Comparison of ENCODE assay signal across 8 mouse cellular contexts in the genomic region with DNA sequence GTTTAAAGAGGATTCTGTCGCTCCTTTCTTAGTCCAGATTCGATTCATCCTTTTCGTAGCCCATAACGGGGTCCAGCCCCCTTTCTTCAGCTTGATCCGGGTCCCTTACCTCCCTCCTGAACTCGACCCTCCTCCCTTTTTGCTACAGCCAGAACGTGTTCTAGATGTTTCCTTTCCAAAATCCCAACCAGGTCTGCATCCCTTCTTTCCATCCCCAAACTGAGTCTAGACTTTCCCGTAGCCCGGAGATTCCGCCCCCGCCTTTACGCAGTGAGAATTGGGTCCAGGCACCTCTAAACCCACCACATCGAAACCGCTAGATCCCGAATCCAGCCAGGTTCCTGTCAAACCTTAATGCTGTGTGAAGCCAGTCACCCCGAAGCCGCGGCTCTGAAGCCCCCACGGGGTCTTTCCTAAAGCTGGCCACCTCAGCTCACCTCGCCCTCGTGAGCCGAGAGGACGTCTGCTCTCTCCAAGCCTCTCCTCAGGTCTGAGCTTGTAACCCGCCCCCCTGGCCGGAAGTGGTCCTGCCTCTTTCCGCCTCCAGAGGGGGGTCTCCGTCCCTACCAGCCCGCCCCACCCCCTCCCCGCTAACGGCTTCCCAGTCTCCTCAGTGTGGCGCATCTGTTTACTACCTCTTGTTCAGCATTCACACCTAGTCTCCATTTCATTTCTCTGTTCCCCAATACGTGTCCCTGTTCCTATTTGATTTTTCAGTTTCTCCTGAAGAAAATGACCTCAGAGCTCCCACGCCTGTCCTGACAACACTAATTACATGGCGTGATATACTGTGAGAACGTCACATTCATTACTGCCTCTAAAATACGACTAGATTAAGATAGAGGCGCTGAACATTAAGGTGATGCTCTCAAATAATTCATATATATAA. TPM values are rescaled to one million over a fixed set of nuclear protein-coding genes. Genes with fewer than 3 reads are reported as not detected.
DNase-seq lines count a peak whose midpoint lies in the region; ATAC-seq and TF ChIP-seq lines count a peak whose summit lies in the region.

A gene (minus strand): TSS at position 676 of the 889 bp plus-strand sequence.

- peak within 1 kb of the TSS; percentile 51 for H3K4me2 ChIP-seq in hindbrain, postnatal 0 days (ENCODE audit: low read depth, low read length)
- peak within 1 kb of the TSS; percentile 41 for H3K4me2 ChIP-seq in limb, embryonic 14.5 days (replicated peaks; ENCODE audit: low read depth, low read length, severe bottlenecking)

- peak; percentile 93 for ATAC-seq in hindbrain, postnatal 0 days
- ATAC-seq in limb, embryonic 14.5 days (ENCODE audit: low FRiP score, low read depth), result peak; percentile 93
- no peak for ATAC-seq in monocyte, adult 5-6 weeks (replicated peaks; ENCODE audit: insufficient number of reproducible peaks, low FRiP score, low TSS enrichment, poor library complexity, severe bottlenecking)

- H3K4me3 ChIP-seq in embryonic fibroblast, embryonic 13.5 days (ENCODE audit: insufficient read depth, low read length), result peak within 1 kb of the TSS; percentile 74
- H3K4me3 ChIP-seq in hindbrain, postnatal 0 days (ENCODE audit: low read length), result peak within 1 kb of the TSS; percentile 53
- H3K4me3 ChIP-seq in limb, embryonic 14.5 days (replicated peaks; ENCODE audit: low read length), result peak within 1 kb of the TSS; percentile 47

- H3K27me3 ChIP-seq in hindbrain, postnatal 0 days (ENCODE audit: insufficient read depth, low read length), result no peaks in the 10 kb centered on the region
- H3K27me3 ChIP-seq in limb, embryonic 14.5 days (ENCODE audit: control insufficient read depth, insufficient read depth, low read length), result no peaks in the 10 kb centered on the region

- peak; percentile 40; the same call in 1 of the 2 replicates for TF ChIP-seq POLR2A in embryonic fibroblast, embryonic 13.5 days (IDR thresholded peaks at IDR 0.05; ENCODE audit: low read depth, low read length)
- TF ChIP-seq POLR2A in limb, embryonic 14.5 days (IDR thresholded peaks at IDR 0.05; ENCODE audit: borderline replicate concordance, extremely low read depth, insufficient read depth, insufficient read length), result 0 out of 2 replicates have a peak, but pooled peaks have one; percentile 24

- H3K9ac ChIP-seq in hindbrain, postnatal 0 days (replicated peaks; ENCODE audit: low read length), result peak within 1 kb of the TSS; percentile 65
- H3K9ac ChIP-seq in limb, embryonic 14.5 days (ENCODE audit: low read depth, low read length, severe bottlenecking), result peak within 1 kb of the TSS; percentile 44

- no peaks in the 10 kb centered on the region for H3K4me1 ChIP-seq in embryonic fibroblast, embryonic 13.5 days (ENCODE audit: control insufficient read depth, insufficient read depth, low read length)
- no peaks in the 10 kb centered on the region for H3K4me1 ChIP-seq in hindbrain, postnatal 0 days (ENCODE audit: insufficient read depth, low read length)
- H3K4me1 ChIP-seq in limb, embryonic 14.5 days (ENCODE audit: control insufficient read depth, insufficient read depth, low read length), result no peaks in the 10 kb centered on the region

- H3K36me3 ChIP-seq in hindbrain, postnatal 0 days (ENCODE audit: insufficient read depth, low read length), result no peaks in the 10 kb centered on the region
- H3K36me3 ChIP-seq in limb, embryonic 14.5 days (ENCODE audit: control insufficient read depth, insufficient read depth, low read length), result peaks cover 11% of the 10 kb centered on the region; the same call in 1 of the 2 replicates

- H3K27ac ChIP-seq in embryonic fibroblast, embryonic 13.5 days (ENCODE audit: insufficient read depth, low read length), result no peak within 1 kb of the TSS
- H3K27ac ChIP-seq in hindbrain, postnatal 0 days, result peak within 1 kb of the TSS; percentile 78
- no peak within 1 kb of the TSS for H3K27ac ChIP-seq in limb, embryonic 14.5 days (replicated peaks; ENCODE audit: low read depth, low read length)

- 33% methylated on average over 37 of the region's 37 CpGs for WGBS in hindbrain, postnatal 0 days
- WGBS in limb, embryonic 14.5 days, result 27% methylated on average over 36 of the region's 37 CpGs

- no peaks in the 10 kb centered on the region for H3K9me3 ChIP-seq in hindbrain, postnatal 0 days (ENCODE audit: low read length)
- H3K9me3 ChIP-seq in limb, embryonic 14.5 days (ENCODE audit: control insufficient read depth, low read length), result no peaks in the 10 kb centered on the region

- peak; percentile 11 to 36 for DNase-seq in adrenal gland, adult (ENCODE audit: inconsistent age in 2 of 2, low spot score in 1 of 2)
- no peak for DNase-seq in adrenal gland, adult 18-20 months (ENCODE audit: low spot score in 2 of 2)
- DNase-seq in brain, adult 2 months (ENCODE audit: low read depth, low spot score), result peak; percentile 82
- DNase-seq in hindbrain, postnatal 0 days (ENCODE audit: low spot score), result peak; percentile 85
- DNase-seq in limb, embryonic 14.5 days (ENCODE audit: low spot score), result peak; percentile 80
- peak; percentile 86 for DNase-seq in retina, postnatal 1 day

- no peak for TF ChIP-seq CTCF in embryonic fibroblast, embryonic 13.5 days (IDR thresholded peaks at IDR 0.05; ENCODE audit: borderline replicate concordance, insufficient read depth, low read length)
- peak; percentile 48 for TF ChIP-seq CTCF in hindbrain, postnatal 0 days (IDR thresholded peaks at IDR 0.05; ENCODE audit: low read depth)

RNA-seq across cellular contexts. Expression of the gene that starts here (rescaled TPM):
- total RNA-seq in adrenal gland, adult 18-20 months (2021), result 10 to 100 TPM in 1 of 2 experiments, 1 to 10 TPM in 1; 9.2 to 10.3 TPM
- 9.9 and 12.3 TPM in 2 replicates for polyA plus RNA-seq in embryonic fibroblast, embryonic 13.5 days (2011; ENCODE audit: insufficient read length, low read depth, missing spikeins)
- total RNA-seq in hindbrain, postnatal 0 days (2014; rRNA removed), result 150 and 171 TPM in 2 replicates
- 69.9 and 74.9 TPM in 2 replicates for polyA plus RNA-seq in hindbrain, postnatal 0 days (2015; fragmentation: Nextera tagmentation; extraction: Ambion mirVana)
- polyA plus RNA-seq in limb, embryonic 14.5 days (2012; rRNA removed), result 53.9 and 71.4 TPM in 2 replicates
- polyA plus RNA-seq in limb, embryonic 14.5 days (2014; fragmentation: Nextera tagmentation; extraction: Ambion mirVana), result 36.8 and 37.5 TPM in 2 replicates
- total RNA-seq in monocyte, adult 5-6 weeks (2017), result not detected in 3 replicates

Comparison
In these comparisons a context has a peak if more than half of its experiments do, and no peak if none do; other contexts are left out.
1. RNA of the gene that starts here (total RNA-seq): 150 to 171 TPM in hindbrain, postnatal 0 days; 9.2 to 10.3 TPM in adrenal gland, adult 18-20 months and not detected in monocyte, adult 5-6 weeks; every median in the first group is over 10 times any median in the second.
2. DNase-seq: peak in adrenal gland, adult (2 of 2), brain, adult 2 months (single experiment), hindbrain, postnatal 0 days (single experiment), limb, embryonic 14.5 days (single experiment) and retina, postnatal 1 day (single experiment); none in adrenal gland, adult 18-20 months (0 of 2).
3. Peak in every context shown above with its lines, with median percentiles within 50 percentile points of each other: H3K4me3 ChIP-seq.